Mouse (Mus musculus): ENCODE measurements around the gene Hmga1b. TPM values are rescaled to one million over a fixed set of nuclear protein-coding genes. Genes with fewer than 3 reads are reported as not detected.

Gene Hmga1b
- polyA plus RNA-seq (2014; fragmentation: Illumina TruSeq; extraction: RNeasy Lipid Tissue Mini Kit (QIAGEN cat#74804); ENCODE audit: insufficient read depth, low read depth, low replicate concordance): 0.87 TPM

DNA sequence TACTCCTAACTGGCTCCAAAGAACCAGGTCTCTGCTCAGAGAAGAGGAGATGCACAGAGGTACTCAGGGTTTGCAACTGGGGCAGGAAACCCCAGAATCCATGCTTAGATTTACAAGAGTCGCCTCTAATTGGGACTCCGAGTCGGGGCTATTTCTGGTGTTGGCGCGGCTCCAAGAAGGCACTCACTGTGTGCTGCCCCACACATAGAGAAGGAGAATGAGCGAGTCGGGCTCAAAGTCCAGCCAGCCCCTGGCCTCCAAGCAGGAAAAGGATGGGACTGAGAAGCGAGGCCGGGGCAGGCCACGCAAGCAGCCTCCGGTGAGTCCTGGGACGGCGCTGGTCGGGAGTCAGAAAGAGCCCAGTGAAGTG lies at the start of gene Hmga1b:
Gene Hmga1b, plus strand, starts transcription at position 123 of the 370 bp plus-strand sequence.

DNA sequence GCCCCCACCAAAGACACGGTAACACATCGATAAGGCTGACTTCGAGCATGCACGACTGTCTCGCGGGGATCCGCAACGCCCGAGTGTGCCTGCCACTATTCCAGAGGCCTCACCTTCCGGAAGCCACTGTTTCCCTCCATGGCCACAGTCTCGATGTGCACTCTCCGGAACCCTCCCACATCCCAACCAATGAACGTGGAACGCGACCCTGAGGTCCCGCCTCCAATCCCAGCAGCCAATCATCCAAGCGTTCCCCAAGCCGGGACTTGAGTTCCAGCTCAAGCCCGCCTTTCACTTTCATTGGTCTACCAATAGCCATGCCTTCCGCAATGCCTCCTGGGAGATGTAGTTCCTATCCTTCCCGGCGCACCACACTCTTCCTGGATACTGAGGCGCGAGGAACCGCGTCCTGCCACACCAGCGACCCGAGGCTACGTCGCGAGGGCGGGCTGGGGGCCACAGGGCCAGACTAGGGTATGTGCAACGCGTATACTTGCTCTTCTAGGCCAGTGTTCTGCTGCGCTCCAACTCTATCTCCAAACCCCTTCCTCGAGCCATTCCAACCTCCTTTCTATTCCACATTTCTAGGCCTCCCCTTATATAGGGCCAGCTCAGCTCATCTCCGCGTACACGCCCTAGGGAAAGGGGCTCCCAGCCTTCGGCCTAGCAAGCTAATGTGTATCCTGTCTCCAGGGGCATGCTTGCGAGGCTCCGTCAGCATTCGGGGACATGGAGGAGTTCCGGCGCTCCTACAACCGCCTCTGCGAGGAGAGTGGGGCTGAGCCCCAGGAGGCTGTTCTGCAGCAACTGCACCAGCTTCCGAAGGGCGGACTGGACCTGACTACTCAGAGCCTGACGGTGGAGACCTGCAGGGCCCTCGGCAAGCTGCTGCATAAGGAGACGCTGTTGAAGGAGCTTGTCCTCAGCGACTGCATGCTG lies 48.7 kb upstream of the Hmga1b start, which contains the start of the genes Cenpx and Lrrc45:
Gene Cenpx, minus strand, starts transcription at position 159 of the 939 bp plus-strand sequence.
Gene Lrrc45, plus strand, starts transcription at position 346 of the 939 bp plus-strand sequence.

DNA sequence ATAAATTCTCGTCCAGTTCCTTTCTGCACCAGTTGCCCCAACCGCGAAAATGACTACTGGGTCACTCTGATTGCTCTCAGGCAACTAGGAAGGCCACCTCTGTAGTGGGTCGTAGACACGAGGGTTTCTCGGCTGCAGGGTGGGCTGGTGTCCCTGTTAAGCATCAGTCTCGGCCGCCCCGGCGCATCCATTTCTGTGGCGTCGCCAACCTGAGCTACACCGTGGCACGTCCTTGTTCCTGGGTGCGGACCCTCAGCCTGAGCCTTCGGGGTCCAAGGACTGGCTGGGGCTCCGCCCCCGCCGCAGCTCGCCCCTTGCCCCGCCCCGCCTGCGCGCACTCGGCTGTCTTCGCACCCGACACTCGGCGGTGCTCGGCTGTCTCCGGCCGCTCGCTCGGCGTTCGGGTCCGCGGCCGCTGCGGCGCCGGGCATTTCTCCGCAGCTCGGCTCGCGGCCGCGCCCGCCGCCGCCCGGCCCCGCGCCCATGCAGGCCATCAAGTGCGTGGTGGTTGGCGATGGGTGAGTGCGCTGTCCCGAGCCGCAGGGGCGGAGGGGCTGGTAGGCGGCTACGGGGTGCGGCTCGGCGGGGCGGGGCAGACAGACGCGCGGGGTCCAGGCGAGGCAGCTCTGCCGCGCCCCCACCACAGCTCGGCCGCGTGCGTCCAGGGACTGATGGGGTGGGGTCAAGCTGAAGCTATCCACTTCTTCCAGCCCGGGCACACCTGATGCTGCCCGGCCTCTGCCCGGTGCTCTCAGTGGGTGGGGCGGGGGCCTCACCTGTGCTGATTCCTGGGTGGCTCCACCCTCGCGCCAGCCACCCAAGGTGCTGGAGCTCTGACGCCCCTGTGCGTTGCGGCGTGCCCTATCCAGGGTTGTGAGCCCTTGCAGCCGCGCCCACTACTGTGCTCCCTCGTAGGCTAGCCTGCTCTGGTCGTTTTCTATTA lies 41.2 kb upstream of the Hmga1b start, which contains the start of gene Rac3:
Gene Rac3, plus strand, starts transcription at position 347 of the 943 bp plus-strand sequence.

DNA sequence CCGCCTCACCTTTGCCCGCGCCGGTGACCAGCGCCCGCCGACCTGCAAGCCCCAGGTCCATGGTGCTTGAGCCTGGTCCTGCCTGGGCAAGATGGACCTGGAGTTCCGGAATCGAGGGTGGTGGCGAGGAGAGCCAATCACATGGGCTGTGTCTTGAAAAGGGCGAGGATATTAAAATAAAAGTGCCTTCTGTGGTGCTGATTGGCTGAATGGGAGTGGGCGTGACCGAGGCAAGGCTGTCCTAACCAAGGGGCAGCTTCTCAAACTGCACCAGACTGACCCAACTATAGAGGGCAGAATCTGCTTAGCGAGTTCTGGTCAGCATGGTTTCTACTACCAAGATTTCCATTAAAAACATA lies 35.4 kb upstream of the Hmga1b start, which contains the start of gene Dcxr:
Gene Dcxr, minus strand, starts transcription at position 113 of the 359 bp plus-strand sequence.

DNA sequence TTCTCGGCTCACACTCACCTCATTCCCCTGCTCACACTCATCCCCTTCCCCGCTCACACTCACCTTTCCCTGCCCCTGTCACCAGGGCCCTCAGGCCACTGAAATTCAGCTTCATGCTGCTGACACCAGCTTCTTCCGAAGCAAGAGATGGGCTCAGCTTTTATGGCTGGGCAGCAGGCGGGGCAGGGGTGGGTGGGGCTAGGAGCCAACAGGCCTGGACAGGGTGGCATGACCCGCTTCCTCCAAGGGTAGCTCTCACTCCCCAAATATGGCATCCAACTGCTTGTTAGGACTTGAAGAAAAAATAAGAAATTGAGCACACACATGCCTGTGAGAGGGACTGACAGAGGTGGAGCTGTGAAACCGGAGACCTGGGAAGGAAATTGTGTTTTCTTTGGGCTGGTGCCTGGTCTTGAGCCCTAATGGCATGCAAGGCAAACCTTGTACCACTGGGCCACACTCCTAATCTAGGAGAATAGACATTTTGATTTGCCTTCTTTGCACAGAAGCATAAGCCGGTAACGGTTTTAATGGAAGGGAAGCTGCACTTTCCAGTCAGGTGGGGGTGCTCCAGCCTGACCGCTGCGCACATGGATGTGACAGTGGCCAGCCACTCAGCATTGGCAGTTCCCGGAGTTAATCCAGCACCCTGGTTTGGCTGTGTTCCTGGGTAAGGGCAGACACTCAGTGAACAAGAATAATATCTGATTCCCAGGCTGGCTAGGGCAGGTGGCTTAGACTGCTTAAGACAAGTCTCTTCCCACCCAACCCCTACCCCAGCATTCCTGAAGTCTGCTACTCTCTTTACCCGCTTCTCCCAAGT lies 30.5 kb upstream of the Hmga1b start, which contains the start of gene Cbr2:
Gene Cbr2, minus strand, starts transcription at position 257 of the 823 bp plus-strand sequence.

DNA sequence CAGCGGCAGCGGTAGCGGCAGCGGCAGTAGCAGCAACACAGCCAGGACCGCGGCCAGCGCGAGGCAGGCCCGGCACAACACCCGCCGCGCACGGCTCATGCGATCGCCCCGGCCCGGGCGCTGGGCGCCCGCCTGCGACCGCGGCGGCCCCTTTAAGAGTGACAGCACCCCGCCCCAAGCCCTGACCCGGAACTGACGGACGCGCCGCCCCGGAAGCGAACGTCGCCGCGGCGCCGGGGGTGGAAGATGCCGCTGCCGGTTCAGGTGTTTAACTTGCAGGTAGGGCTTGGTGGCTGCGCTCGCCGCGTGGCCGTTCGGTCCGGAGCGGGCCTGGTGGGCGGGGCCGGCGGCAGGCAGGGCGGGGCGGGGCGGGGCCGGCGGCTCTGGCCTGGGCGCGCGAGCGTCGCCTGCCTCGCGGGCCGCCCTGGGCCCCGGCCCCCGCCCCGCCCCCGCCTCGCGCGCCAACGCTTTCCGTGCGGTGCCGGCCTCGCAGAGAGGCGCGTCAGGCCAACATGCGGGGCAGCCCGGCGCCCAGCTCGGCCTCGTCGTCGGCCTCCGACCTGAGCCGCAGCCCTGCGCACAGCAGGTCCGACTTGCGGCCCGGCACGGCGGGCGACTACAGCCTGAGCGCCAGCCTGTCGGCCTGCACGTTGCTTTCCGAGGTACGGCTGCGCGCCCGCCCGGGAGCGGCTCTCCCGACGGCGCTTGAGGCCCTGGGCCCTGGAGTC lies 21.6 kb downstream of the Hmga1b start, which contains the start of the genes Rfng and Gps1:
Gene Rfng, minus strand, starts transcription at position 144 of the 728 bp plus-strand sequence.
Gene Gps1, plus strand, starts transcription at position 209 of the 728 bp plus-strand sequence.

DNA sequence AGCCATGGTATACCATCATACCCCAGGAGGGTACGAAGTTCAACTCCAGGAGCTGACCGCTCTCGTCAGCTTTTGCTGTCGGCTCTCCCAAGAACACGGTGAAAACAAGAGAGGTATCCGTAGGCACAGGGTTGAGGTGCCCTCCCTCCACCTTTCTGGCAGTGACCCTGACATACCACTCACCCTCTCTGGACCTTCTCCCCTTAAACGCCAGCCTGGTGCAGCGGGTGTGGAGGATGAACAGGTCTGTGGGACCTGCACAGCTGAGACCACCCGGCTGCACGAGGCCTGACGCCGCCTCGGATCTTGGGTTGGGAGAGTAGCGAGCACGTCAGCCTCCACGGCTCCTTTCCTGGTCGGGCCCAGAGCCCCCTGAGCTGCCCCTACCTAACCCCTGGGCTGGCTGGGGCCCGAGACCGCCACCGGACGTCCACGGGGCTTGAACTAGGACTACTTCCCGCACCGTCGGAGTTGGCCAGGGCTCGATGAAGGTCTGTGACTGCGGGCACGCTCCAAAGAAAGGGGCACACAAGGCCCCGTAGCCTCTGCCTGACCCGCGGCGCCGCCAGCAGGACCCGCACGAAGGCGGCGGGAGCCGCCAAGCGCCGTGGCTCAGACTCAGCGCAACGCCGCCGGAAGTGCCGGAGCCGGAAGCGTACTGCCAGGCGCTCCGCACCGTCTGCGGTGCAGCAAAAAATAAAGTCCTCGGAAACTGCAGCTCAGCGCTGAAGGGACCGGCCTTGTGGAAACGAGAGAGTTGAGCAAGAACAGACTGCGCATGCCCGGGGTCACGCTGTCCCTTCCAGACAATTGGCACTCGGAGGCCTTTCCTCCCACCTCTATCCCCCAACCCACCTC lies 33.4 kb downstream of the Hmga1b start, which contains the start of gene Dus1l:
Gene Dus1l, minus strand, starts transcription at position 648 of the 858 bp plus-strand sequence.

Other genes starting within 250 kb of the Hmga1b start
- gene Gcgr, start 232.1 kb upstream of the Hmga1b start, polyA plus RNA-seq (2014; fragmentation: Illumina TruSeq; extraction: RNeasy Lipid Tissue Mini Kit (QIAGEN cat#74804); ENCODE audit: insufficient read depth, low read depth, low replicate concordance): 0.15 TPM
- 138 TPM for gene Mcrip1, start 213.1 kb upstream of the Hmga1b start, polyA plus RNA-seq (2014; fragmentation: Illumina TruSeq; extraction: RNeasy Lipid Tissue Mini Kit (QIAGEN cat#74804); ENCODE audit: insufficient read depth, low read depth, low replicate concordance)
- gene Ppp1r27, start 211.7 kb upstream of the Hmga1b start, polyA plus RNA-seq (2014; fragmentation: Illumina TruSeq; extraction: RNeasy Lipid Tissue Mini Kit (QIAGEN cat#74804); ENCODE audit: insufficient read depth, low read depth, low replicate concordance): not detected
- 289 TPM for gene P4hb, start 189.5 kb upstream of the Hmga1b start, polyA plus RNA-seq (2014; fragmentation: Illumina TruSeq; extraction: RNeasy Lipid Tissue Mini Kit (QIAGEN cat#74804); ENCODE audit: insufficient read depth, low read depth, low replicate concordance)
- gene Arhgdia, start 181.2 kb upstream of the Hmga1b start, polyA plus RNA-seq (2014; fragmentation: Illumina TruSeq; extraction: RNeasy Lipid Tissue Mini Kit (QIAGEN cat#74804); ENCODE audit: insufficient read depth, low read depth, low replicate concordance): 361 TPM
- gene Alyref, start 164.4 kb upstream of the Hmga1b start, polyA plus RNA-seq (2014; fragmentation: Illumina TruSeq; extraction: RNeasy Lipid Tissue Mini Kit (QIAGEN cat#74804); ENCODE audit: insufficient read depth, low read depth, low replicate concordance): 49.0 TPM
- gene Anapc11, start 164.4 kb upstream of the Hmga1b start, polyA plus RNA-seq (2014; fragmentation: Illumina TruSeq; extraction: RNeasy Lipid Tissue Mini Kit (QIAGEN cat#74804); ENCODE audit: insufficient read depth, low read depth, low replicate concordance): 82.6 TPM
- gene Npb, start 154.3 kb upstream of the Hmga1b start, polyA plus RNA-seq (2014; fragmentation: Illumina TruSeq; extraction: RNeasy Lipid Tissue Mini Kit (QIAGEN cat#74804); ENCODE audit: insufficient read depth, low read depth, low replicate concordance): 1.3 TPM
- gene Pcyt2, start 144.9 kb upstream of the Hmga1b start, polyA plus RNA-seq (2014; fragmentation: Illumina TruSeq; extraction: RNeasy Lipid Tissue Mini Kit (QIAGEN cat#74804); ENCODE audit: insufficient read depth, low read depth, low replicate concordance): 51.7 TPM
- 39.1 TPM for gene Sirt7, start 137.6 kb upstream of the Hmga1b start, polyA plus RNA-seq (2014; fragmentation: Illumina TruSeq; extraction: RNeasy Lipid Tissue Mini Kit (QIAGEN cat#74804); ENCODE audit: insufficient read depth, low read depth, low replicate concordance)
- gene Mafg, start 129.2 kb upstream of the Hmga1b start, polyA plus RNA-seq (2014; fragmentation: Illumina TruSeq; extraction: RNeasy Lipid Tissue Mini Kit (QIAGEN cat#74804); ENCODE audit: insufficient read depth, low read depth, low replicate concordance): 17.0 TPM
- gene Pycr1, start 119.0 kb upstream of the Hmga1b start, polyA plus RNA-seq (2014; fragmentation: Illumina TruSeq; extraction: RNeasy Lipid Tissue Mini Kit (QIAGEN cat#74804); ENCODE audit: insufficient read depth, low read depth, low replicate concordance): 1.4 TPM
- 1.6 TPM for gene Myadml2, start 114.6 kb upstream of the Hmga1b start, polyA plus RNA-seq (2014; fragmentation: Illumina TruSeq; extraction: RNeasy Lipid Tissue Mini Kit (QIAGEN cat#74804); ENCODE audit: insufficient read depth, low read depth, low replicate concordance)
- gene Notum, start 101.6 kb upstream of the Hmga1b start, polyA plus RNA-seq (2014; fragmentation: Illumina TruSeq; extraction: RNeasy Lipid Tissue Mini Kit (QIAGEN cat#74804); ENCODE audit: insufficient read depth, low read depth, low replicate concordance): 8.1 TPM
- gene Aspscr1, start 89.8 kb upstream of the Hmga1b start, polyA plus RNA-seq (2014; fragmentation: Illumina TruSeq; extraction: RNeasy Lipid Tissue Mini Kit (QIAGEN cat#74804); ENCODE audit: insufficient read depth, low read depth, low replicate concordance): 44.2 TPM
- 82.4 TPM for gene Cenpx, start 49.1 kb upstream of the Hmga1b start, polyA plus RNA-seq (2014; fragmentation: Illumina TruSeq; extraction: RNeasy Lipid Tissue Mini Kit (QIAGEN cat#74804); ENCODE audit: insufficient read depth, low read depth, low replicate concordance)
- gene Lrrc45, start 48.9 kb upstream of the Hmga1b start, polyA plus RNA-seq (2014; fragmentation: Illumina TruSeq; extraction: RNeasy Lipid Tissue Mini Kit (QIAGEN cat#74804); ENCODE audit: insufficient read depth, low read depth, low replicate concordance): 15.4 TPM
- gene Rac3, start 41.3 kb upstream of the Hmga1b start, polyA plus RNA-seq (2014; fragmentation: Illumina TruSeq; extraction: RNeasy Lipid Tissue Mini Kit (QIAGEN cat#74804); ENCODE audit: insufficient read depth, low read depth, low replicate concordance): 44.3 TPM
- gene Dcxr, start 35.5 kb upstream of the Hmga1b start, polyA plus RNA-seq (2014; fragmentation: Illumina TruSeq; extraction: RNeasy Lipid Tissue Mini Kit (QIAGEN cat#74804); ENCODE audit: insufficient read depth, low read depth, low replicate concordance): 185 TPM
- 5,777 TPM for gene Cbr2, start 30.7 kb upstream of the Hmga1b start, polyA plus RNA-seq (2014; fragmentation: Illumina TruSeq; extraction: RNeasy Lipid Tissue Mini Kit (QIAGEN cat#74804); ENCODE audit: insufficient read depth, low read depth, low replicate concordance)
- gene Rfng, start 21.4 kb downstream of the Hmga1b start, polyA plus RNA-seq (2014; fragmentation: Illumina TruSeq; extraction: RNeasy Lipid Tissue Mini Kit (QIAGEN cat#74804); ENCODE audit: insufficient read depth, low read depth, low replicate concordance): 18.4 TPM
- gene Gps1, start 21.5 kb downstream of the Hmga1b start, polyA plus RNA-seq (2014; fragmentation: Illumina TruSeq; extraction: RNeasy Lipid Tissue Mini Kit (QIAGEN cat#74804); ENCODE audit: insufficient read depth, low read depth, low replicate concordance): 62.0 TPM
- gene Dus1l, start 33.6 kb downstream of the Hmga1b start, polyA plus RNA-seq (2014; fragmentation: Illumina TruSeq; extraction: RNeasy Lipid Tissue Mini Kit (QIAGEN cat#74804); ENCODE audit: insufficient read depth, low read depth, low replicate concordance): 23.6 TPM
- gene Fasn, start 61.8 kb downstream of the Hmga1b start, polyA plus RNA-seq (2014; fragmentation: Illumina TruSeq; extraction: RNeasy Lipid Tissue Mini Kit (QIAGEN cat#74804); ENCODE audit: insufficient read depth, low read depth, low replicate concordance): 145 TPM
- 2.1 TPM for gene Ccdc57, start 170.1 kb downstream of the Hmga1b start, polyA plus RNA-seq (2014; fragmentation: Illumina TruSeq; extraction: RNeasy Lipid Tissue Mini Kit (QIAGEN cat#74804); ENCODE audit: insufficient read depth, low read depth, low replicate concordance)
- 8.0 TPM for gene Slc16a3, start 185.7 kb downstream of the Hmga1b start, polyA plus RNA-seq (2014; fragmentation: Illumina TruSeq; extraction: RNeasy Lipid Tissue Mini Kit (QIAGEN cat#74804); ENCODE audit: insufficient read depth, low read depth, low replicate concordance)
- gene Csnk1d, start 228.5 kb downstream of the Hmga1b start, polyA plus RNA-seq (2014; fragmentation: Illumina TruSeq; extraction: RNeasy Lipid Tissue Mini Kit (QIAGEN cat#74804); ENCODE audit: insufficient read depth, low read depth, low replicate concordance): 48.8 TPM

Measured in lung, adult 10 weeks (tissue).